Mouse (Mus musculus) adrenal gland, postnatal 4 days (tissue): ENCODE measurements around the gene Hnrnpk. TPM values are rescaled to one million over a fixed set of nuclear protein-coding genes. Genes with fewer than 3 reads are reported as not detected.

Experiments used
- microRNA-seq: library from miRNA; unstranded; fragments of <30 nt; microRNA quantifications from one replicate; pipeline ENCODE4 v1.2.0, GENCODE M21; 2021
- total RNA-seq, 2 experiments: library from RNA; stranded (reverse); gene quantifications; 2 replicates each; pipeline ENCODE4 v1.2.3; 2021

The Hnrnpk gene
- total RNA-seq, 2 experiments from 2014 or later = 1,032 to 1,080 TPM

Small RNAs within 50 kb of the gene (microRNA-seq; reads per million reads assigned to microRNA genes)
- 508 reads per million, percentile 67 among the genes with 10 or more reads in this experiment for gene Mir7-1

Other genes with a start within 250 kb of the Hnrnpk start
- gene Idnk, start 245.7 kb downstream of the Hnrnpk start, total RNA-seq = 10 to 100 TPM; 51.0 to 58.0 TPM
- 10 to 100 TPM; 91.1 to 93.4 TPM for gene Ubqln1, start 187.7 kb downstream of the Hnrnpk start, total RNA-seq
- gene Gkap1, start 127.6 kb downstream of the Hnrnpk start, total RNA-seq = 10 to 100 TPM; 47.2 to 49.7 TPM
- 1 to 10 TPM; 2.2 to 2.6 TPM for gene Kif27, start 44.2 kb downstream of the Hnrnpk start, total RNA-seq
- gene 2210016F16Rik, start 18.1 kb downstream of the Hnrnpk start, total RNA-seq = 10 to 100 TPM; 21.9 to 24.1 TPM
- gene Rmi1, start 1.1 kb downstream of the Hnrnpk start, total RNA-seq = 10 to 100 TPM; 23.2 to 24.8 TPM
- gene Slc28a3, start 207.5 kb upstream of the Hnrnpk start, total RNA-seq = under 1 TPM in 1 of 2 experiments, not detected in 1; 0.67 TPM